ENCODE assay signal across 8 mouse cellular contexts in genomic region chr3:90447123-90447494, GRCm38 (mm10). TPM values are rescaled to one million over a fixed set of nuclear protein-coding genes. Genes with fewer than 3 reads are reported as not detected.
A peak's percentile ranks its signal among the peaks of the same experiment; 100 is the strongest.
DNase-seq lines count a peak whose midpoint lies in the region; ATAC-seq lines count a peak whose summit lies in the region.

No protein-coding gene starts in this region.

- peaks cover 26% of the 10 kb centered on the region for H3K4me1 ChIP-seq in heart, embryonic 12.5 days (replicated peaks)
- peaks cover 42% of the 10 kb centered on the region for H3K4me1 ChIP-seq in midbrain, embryonic 10.5 days

- peak; percentile 40 to 56 for DNase-seq in right cerebral cortex, postnatal 10 days (ENCODE audit: low spot score in 2 of 2)
- no peak for DNase-seq in right cerebral cortex, postnatal 14 days
- peak; percentile 66 for DNase-seq in kidney, postnatal 14 days
- DNase-seq in midbrain, embryonic 10.5 days (ENCODE audit: low spot score), result no peak
- DNase-seq in spleen, postnatal 36 days (ENCODE audit: low spot score in 2 of 2), result no peak
- no peak for DNase-seq in right cerebral cortex, postnatal 36 days (ENCODE audit: low spot score in 2 of 2)
- DNase-seq in layer of hippocampus, postnatal 10 days (ENCODE audit: low spot score in 2 of 2), result no peak

- peak overlapping the region; percentile 37; the same call in 1 of the 2 replicates for H3K4me3 ChIP-seq in heart, embryonic 12.5 days
- H3K4me3 ChIP-seq in midbrain, embryonic 10.5 days, result peak overlapping the region; percentile 51

- no peaks in the 10 kb centered on the region for H3K9me3 ChIP-seq in heart, embryonic 12.5 days (replicated peaks)
- H3K9me3 ChIP-seq in midbrain, embryonic 10.5 days (replicated peaks), result no peaks in the 10 kb centered on the region

- no peaks in the 10 kb centered on the region for H3K36me3 ChIP-seq in heart, embryonic 12.5 days
- no peaks in the 10 kb centered on the region for H3K36me3 ChIP-seq in midbrain, embryonic 10.5 days

- H3K27me3 ChIP-seq in heart, embryonic 12.5 days (replicated peaks), result no peaks in the 10 kb centered on the region
- H3K27me3 ChIP-seq in midbrain, embryonic 10.5 days (ENCODE audit: low read depth, poor library complexity, severe bottlenecking), result peaks cover 4% of the 10 kb centered on the region; the same call in 1 of the 2 replicates

- ATAC-seq in heart, embryonic 12.5 days (ENCODE audit: insufficient number of reproducible peaks, low FRiP score), result peak; percentile 30; the same call in 1 of the 2 replicates

- H3K4me2 ChIP-seq in heart, embryonic 12.5 days, result peak overlapping the region; percentile 66

- H3K9ac ChIP-seq in heart, embryonic 12.5 days, result 0 out of 2 replicates have a peak overlapping the region, but pooled peaks have one; percentile 59

- whole genome bisulfite sequencing in heart, embryonic 12.5 days, result 45% methylated on average over 7 of the region's 7 CpGs
- WGBS in midbrain, embryonic 10.5 days, result 43% methylated on average over 7 of the region's 7 CpGs

- H3K27ac ChIP-seq in heart, embryonic 12.5 days (ENCODE audit: poor library complexity, severe bottlenecking), result peak overlapping the region; percentile 90
- H3K27ac ChIP-seq in midbrain, embryonic 10.5 days (replicated peaks), result peak overlapping the region; percentile 92

RNA-seq across cellular contexts. Expression of gene Ints3, which starts 13.7 kb away (rescaled TPM):
- 31.1 and 32.2 TPM in 2 replicates for polyA plus RNA-seq in heart, embryonic 12.5 days (2016; fragmentation: Nextera tagmentation; extraction: Ambion mirVana)
- polyA plus RNA-seq in midbrain, embryonic 10.5 days (2016; fragmentation: Nextera tagmentation; extraction: Ambion mirVana), result 36.2 and 36.9 TPM in 2 replicates
- 10 to 100 TPM; 59.6 to 61.2 TPM for total RNA-seq in layer of hippocampus, postnatal 10 days (2021)

RNA-seq across cellular contexts. Expression of gene Npr1, which starts 18.6 kb away (rescaled TPM):
- 8.2 and 8.9 TPM in 2 replicates for polyA plus RNA-seq in heart, embryonic 12.5 days (2016; fragmentation: Nextera tagmentation; extraction: Ambion mirVana)
- 2.9 and 3.3 TPM in 2 replicates for polyA plus RNA-seq in midbrain, embryonic 10.5 days (2016; fragmentation: Nextera tagmentation; extraction: Ambion mirVana)
- 1 to 10 TPM; 5.2 to 6.6 TPM for total RNA-seq in layer of hippocampus, postnatal 10 days (2021)

RNA-seq across cellular contexts. Expression of gene Ilf2, which starts 28.8 kb away (rescaled TPM):
- 135 and 137 TPM in 2 replicates for polyA plus RNA-seq in heart, embryonic 12.5 days (2016; fragmentation: Nextera tagmentation; extraction: Ambion mirVana)
- 343 and 346 TPM in 2 replicates for polyA plus RNA-seq in midbrain, embryonic 10.5 days (2016; fragmentation: Nextera tagmentation; extraction: Ambion mirVana)
- 100 to 1,000 TPM; 107 to 109 TPM for total RNA-seq in layer of hippocampus, postnatal 10 days (2021)

RNA-seq across cellular contexts. Expression of gene Snapin, which starts 43.7 kb away (rescaled TPM):
- polyA plus RNA-seq in heart, embryonic 12.5 days (2016; fragmentation: Nextera tagmentation; extraction: Ambion mirVana), result 72.9 and 75.3 TPM in 2 replicates
- polyA plus RNA-seq in midbrain, embryonic 10.5 days (2016; fragmentation: Nextera tagmentation; extraction: Ambion mirVana), result 65.5 and 75.1 TPM in 2 replicates
- 10 to 100 TPM; 43.8 to 46.3 TPM for total RNA-seq in layer of hippocampus, postnatal 10 days (2021)

RNA-seq across cellular contexts. Expression of gene Slc27a3, which starts 57.4 kb away (rescaled TPM):
- 9.9 and 10.3 TPM in 2 replicates for polyA plus RNA-seq in heart, embryonic 12.5 days (2016; fragmentation: Nextera tagmentation; extraction: Ambion mirVana)
- 16.4 and 20.1 TPM in 2 replicates for polyA plus RNA-seq in midbrain, embryonic 10.5 days (2016; fragmentation: Nextera tagmentation; extraction: Ambion mirVana)
- total RNA-seq in layer of hippocampus, postnatal 10 days (2021), result 10 to 100 TPM; 18.6 to 21.5 TPM

Comparison
In these comparisons a context has a peak if more than half of its experiments do, and no peak if none do; other contexts are left out.
1. DNase-seq: peak in right cerebral cortex, postnatal 10 days (2 of 2) and kidney, postnatal 14 days (single experiment); none in right cerebral cortex, postnatal 14 days (single experiment), midbrain, embryonic 10.5 days (single experiment), spleen, postnatal 36 days (0 of 2), right cerebral cortex, postnatal 36 days (0 of 2) and layer of hippocampus, postnatal 10 days (0 of 2).